Mouse (Mus musculus): ENCODE data around the gene Snd1.

DNA sequence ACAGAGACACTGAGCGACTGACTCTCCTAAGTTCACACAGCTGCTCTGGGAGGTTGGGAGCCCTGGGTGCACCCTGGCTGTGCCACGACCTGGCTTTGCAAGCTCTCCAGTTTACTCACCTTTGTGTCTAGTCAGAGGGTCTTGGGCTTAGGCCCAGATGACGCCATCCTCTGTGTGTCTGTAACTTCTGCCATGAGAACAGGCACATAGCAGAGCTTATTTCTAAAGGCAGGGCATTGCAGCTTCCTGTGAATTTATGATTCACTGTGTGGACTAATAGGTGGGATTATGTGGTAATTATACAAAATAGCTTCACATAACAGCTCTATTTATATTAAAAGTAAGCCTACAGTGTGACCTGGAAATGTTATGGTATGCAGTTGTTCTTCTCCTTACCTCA is 188.1 kb downstream of the Snd1 start:
- TF ChIP-seq CTCF (IDR thresholded peaks at IDR 0.05; ENCODE audit: control insufficient read depth, insufficient read depth, low read length), result no peak
- no peak for TF ChIP-seq POLR2A (IDR thresholded peaks at IDR 0.05; ENCODE audit: borderline replicate concordance, control insufficient read depth, low read depth, low read length)
